Mouse (Mus musculus): ENCODE results near the gene Tfip11.

- TF ChIP-seq USF1 (IDR thresholded peaks at IDR 0.05; ENCODE audit: low read depth, low read length) (no peak), JUND (IDR thresholded peaks at IDR 0.05; ENCODE audit: low read depth, low read length) (no peak), NELFE (IDR thresholded peaks at IDR 0.05; ENCODE audit: low read depth, low read length) (no peak), CTCF (IDR thresholded peaks at IDR 0.05 in 2 of 3, conservative IDR thresholded peaks at IDR 0.05 in 1 of 3; ENCODE audit: control insufficient read depth in 1 of 3, insufficient read depth in 1 of 3, low read depth in 2 of 3, low read length in 3 of 3, poor library complexity in 1 of 3, severe bottlenecking in 1 of 3) (no peak), ETS1 (IDR thresholded peaks at IDR 0.05; ENCODE audit: low read depth, low read length) (peak; percentile 13; the same call in 1 of the 2 replicates)
Measured at GRCm38 (mm10) chr5:112286608-112286983, 39.6 kb upstream of the Tfip11 start.
